Mouse (Mus musculus) embryonic stem cell, embryonic (primary cell): ENCODE data around the gene Trim8.

Experiments
- CTCF ChIA-PET, 4 experiments: fragments of 300-600 bp in 2 of 4; fragments of 350-600 bp in 2 of 4; sonication (Branson Sonifier 250); formaldehyde crosslinking; loops; one replicate each; lab custom pipeline; 2022; ENCODE audit warnings: inconsistent platforms in 2 of 4; lab: Charles Lee
- POLR2A ChIA-PET, 4 experiments: fragments of 300-600 bp in 2 of 4; fragments of 350-600 bp in 2 of 4; sonication (Branson Sonifier 250); formaldehyde crosslinking; loops; one replicate each; lab custom pipeline; 2022; ENCODE audit warnings: antibody characterized with exemption in 4 of 4, inconsistent platforms in 1 of 4; lab: Charles Lee

The Trim8 gene

DNA sequence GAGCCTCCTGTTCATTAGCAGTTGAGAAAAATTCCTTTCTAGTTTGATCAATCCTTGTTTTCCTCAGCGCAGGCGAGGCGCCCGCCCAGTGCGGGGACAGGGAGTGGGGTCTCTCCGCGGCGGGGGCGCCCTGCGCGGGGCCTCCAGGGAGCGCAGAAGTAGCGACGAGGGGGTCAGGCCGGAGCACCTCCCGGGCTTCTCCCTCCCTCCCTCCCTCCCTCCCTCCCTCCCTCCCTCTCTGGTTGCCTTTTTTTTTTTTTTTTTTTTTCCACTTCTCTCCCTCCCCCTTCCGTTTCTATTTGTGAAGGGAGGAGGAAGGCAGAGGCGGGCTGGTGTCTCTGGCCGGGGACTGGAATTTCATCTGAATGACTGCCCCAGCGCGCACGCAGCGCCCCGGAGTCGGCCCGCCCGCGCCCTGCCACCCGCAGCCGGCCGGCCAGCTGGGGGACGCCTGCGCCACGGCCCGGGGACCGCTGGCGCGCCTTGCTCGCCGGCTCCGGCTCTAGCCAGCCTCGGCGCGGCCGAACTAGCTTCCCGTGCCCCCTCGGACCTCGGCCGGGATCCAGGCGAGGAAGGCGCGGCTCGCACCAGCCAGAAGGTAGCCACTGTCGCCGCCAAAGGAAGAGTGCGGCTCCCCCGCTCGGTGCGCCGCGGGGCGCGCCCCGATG lies at the start of gene Trim8:
TSS of gene Trim8 (plus strand) at position 302 of the 668 bp plus-strand sequence.
- POLR2A ChIA-PET = interaction anchor here (0.6 to 47.3 kb wide), 33 partner anchors 2 to 588 kb away, joined by 3 to 957 read pairs (median 6); partner anchors contain the start of genes Arl3 (in 2 of the 4), Sfxn2 (in 2 of the 4), Actr1a (in 1 of the 4) and Fbxl15 (in 1 of the 4)
- CTCF ChIA-PET = interaction anchor here in 3 of 4 experiments (0.7 to 1.9 kb wide), 7 partner anchors 9 to 705 kb away, joined by 3 to 9 read pairs (median 5); no protein-coding TSS in a partner anchor

DNA sequence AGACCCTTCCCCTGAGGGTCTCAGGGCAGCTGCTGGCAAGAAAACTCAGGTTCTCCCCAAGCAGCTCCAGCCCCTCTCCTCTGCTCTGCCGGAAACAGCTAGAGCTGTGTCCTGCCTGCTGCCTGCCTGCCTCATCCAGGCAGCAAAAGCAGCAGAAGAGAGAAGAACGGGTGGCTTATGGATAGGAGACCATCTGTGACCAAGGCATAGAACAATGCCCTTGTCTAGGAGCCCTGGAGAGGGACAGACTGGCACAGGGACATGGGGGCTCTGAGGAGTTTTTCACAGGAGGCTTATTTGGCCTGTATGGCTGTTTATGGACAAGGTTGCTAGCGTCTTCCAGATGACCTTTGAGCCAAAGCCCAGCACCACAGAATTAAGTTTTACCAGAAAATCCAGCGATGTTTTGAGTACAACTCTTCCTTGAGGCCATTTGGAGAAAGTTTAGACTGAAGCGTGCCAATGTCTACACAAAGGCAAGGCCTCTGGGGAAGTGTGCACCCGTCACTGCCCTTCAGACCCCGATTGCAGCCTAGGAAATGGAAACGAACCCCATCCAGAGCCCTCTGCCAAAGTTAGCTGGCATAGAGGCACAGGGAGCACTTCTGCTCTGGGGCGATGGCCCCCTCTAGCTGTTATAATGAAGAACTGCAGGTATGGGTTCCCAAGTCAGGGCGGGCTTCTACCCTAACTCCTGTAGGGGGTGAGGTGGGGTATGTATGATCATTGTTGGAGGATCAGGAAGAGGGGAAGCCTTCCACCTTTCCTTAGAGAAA lies 49.3 kb upstream of the Trim8 start:
- ChIA-PET CTCF (interaction anchor here in 3 of 4 experiments (0.5 to 2.9 kb wide), 42 partner anchors 9 to 386 kb away, joined by 3 to 20 read pairs (median 4); partner anchors contain the start of genes Nfkb2 (in 3 of the 3), Actr1a (in 1 of the 3), Sufu (in 1 of the 3) and Wbp1l (in 1 of the 3)), POLR2A (interaction anchor here in 3 of 4 experiments (0.6 to 2.0 kb wide), 8 partner anchors 15 to 348 kb away, joined by 3 to 6 read pairs (median 4); partner anchors contain the start of gene Sufu (in 1 of the 3))

DNA sequence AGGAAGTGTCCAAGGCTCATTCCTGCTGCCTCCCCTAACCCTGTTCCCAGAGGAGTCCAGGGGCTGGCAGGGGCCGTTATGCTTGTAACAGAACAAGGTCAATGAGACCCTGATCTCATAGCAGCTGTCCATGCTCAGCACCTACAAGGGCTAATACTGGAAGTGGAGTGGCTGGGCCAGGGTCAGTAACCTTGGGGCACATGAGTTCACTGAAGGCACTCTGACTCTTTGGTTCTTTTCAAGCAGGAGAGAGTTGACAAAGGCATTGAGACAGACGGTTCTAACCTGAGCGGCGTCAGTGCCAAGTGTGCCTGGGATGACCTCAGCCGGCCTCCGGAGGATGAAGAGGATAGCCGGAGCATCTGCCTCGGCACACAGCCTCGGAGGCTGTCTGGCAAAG lies 48.6 kb upstream of the Trim8 start:
- ChIA-PET POLR2A (interaction anchor here (0.5 to 2.0 kb wide), 7 partner anchors 14 to 1908 kb away, joined by 3 to 7 read pairs (median 4); partner anchors contain the start of gene Sufu (in 1 of the 4)), CTCF (interaction anchor here in 3 of 4 experiments (0.5 to 2.9 kb wide), 37 partner anchors 9 to 317 kb away, joined by 3 to 20 read pairs (median 4); partner anchors contain the start of genes Nfkb2 (in 2 of the 3), Actr1a (in 1 of the 3), Sufu (in 1 of the 3) and Wbp1l (in 1 of the 3))

DNA sequence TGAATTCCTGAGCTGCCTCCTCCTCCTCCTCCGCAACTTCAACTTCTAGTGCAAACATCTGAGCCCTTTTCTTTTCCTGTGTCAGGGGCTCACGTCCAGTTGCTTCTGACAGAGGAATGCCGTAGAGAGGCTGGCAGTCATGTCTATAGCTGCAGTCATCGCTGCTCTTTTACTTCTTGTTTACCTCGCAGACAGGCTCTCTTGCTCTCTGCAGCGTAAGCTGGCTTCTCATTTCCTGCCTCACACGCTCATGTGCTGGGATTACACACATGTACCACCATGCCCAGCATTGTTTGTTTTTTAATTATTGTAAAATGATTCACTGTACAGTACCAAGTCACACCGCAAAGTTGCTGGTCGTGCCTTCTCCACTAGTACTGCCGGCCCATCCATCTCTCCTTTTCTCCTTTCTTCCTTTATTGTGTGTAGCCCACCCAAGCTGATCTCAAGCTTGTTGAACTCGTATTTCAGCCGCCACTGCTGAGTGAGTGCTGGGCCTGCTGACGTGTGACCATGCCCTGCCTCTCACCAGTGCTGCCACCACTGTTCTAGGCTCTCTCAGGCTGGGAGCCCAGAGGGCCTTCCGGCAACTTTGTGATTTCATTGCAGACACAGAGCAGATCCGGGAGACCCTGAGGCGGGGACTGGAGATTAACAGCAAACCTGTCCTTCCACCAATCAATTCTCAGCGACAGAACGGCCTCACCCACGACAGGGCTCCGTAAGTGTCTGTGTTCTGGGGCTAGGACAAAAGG lies 47.2 kb upstream of the Trim8 start:
- CTCF ChIA-PET = interaction anchor here in 3 of 4 experiments (0.8 to 2.9 kb wide), 6 partner anchors 10 to 58 kb away, joined by 3 to 11 read pairs (median 6); partner anchors contain the start of gene Sufu (in 1 of the 3)
- POLR2A ChIA-PET = interaction anchor here in 2 of 4 experiments (1.1 to 2.0 kb wide), 5 partner anchors 16 to 69 kb away, joined by 3 to 6 read pairs (median 4); partner anchors contain the start of gene Sufu (in 1 of the 2)

DNA sequence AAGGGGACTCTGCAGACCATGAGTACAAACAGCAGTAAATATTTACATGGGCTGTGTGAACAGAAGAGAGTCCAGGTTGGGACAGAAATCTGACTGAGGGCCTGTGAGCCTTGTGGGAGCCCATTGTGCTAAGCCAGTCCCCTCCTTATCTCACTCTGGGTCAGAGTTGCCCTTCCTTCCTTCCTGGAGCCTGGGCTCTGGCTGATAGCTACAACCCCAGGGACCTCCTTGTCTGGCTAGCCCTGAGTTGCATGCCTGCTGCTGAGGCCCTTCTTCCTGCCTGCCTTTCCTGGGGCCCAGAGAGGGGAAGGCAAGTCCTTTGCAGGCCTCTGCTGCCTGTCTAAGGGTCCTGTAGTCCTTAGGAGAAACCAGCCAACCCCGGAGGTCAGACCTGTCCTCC lies 46.5 kb upstream of the Trim8 start:
- ChIA-PET CTCF (interaction anchor here in 1 of 4 experiments (1.4 kb wide), 1 partner anchor 58 kb away, joined by 4 read pairs; the partner anchor contains the start of gene Sufu), POLR2A (interaction anchor here in 3 of 4 experiments (0.5 to 1.8 kb wide), 4 partner anchors 16 to 547 kb away, joined by 4 to 5 read pairs (median 4); no protein-coding TSS in a partner anchor)

DNA sequence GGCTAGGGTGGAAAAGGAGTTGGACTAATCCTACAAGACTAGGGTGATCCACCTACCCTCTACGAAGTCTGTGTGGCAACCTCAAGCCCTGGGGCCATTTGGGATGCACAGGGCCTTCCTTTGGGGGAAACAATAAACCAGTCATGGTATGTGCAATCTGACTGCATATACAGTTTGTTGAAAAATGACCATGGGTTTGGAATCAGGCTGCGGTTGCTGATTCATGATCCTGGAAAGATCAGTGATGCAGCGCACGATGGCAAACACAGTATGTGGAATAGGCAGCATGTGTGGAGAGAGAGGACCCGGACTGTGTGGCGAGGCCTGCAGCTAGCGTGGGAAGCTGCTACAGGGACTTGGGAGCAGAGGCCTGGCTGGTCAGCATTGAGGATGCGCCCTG lies 45.9 kb upstream of the Trim8 start:
- POLR2A ChIA-PET = interaction anchor here in 3 of 4 experiments (0.5 to 1.8 kb wide), 7 partner anchors 14 to 547 kb away, joined by 3 to 5 read pairs (median 4); no protein-coding TSS in a partner anchor
- CTCF ChIA-PET = interaction anchor here in 3 of 4 experiments (1.2 to 1.4 kb wide), 4 partner anchors 16 to 59 kb away, joined by 3 to 5 read pairs (median 4); partner anchors contain the start of gene Sufu (in 2 of the 3)

- ChIA-PET CTCF (interaction anchor here (0.7 to 1.9 kb wide), 7 partner anchors 12 to 132 kb away, joined by 3 to 6 read pairs (median 3); partner anchors contain the start of gene Sufu (in 2 of the 4)), POLR2A (interaction anchor here in 2 of 4 experiments (0.5 to 1.8 kb wide), 12 partner anchors 11 to 283 kb away, joined by 3 to 5 read pairs (median 4); no protein-coding TSS in a partner anchor)
Measured at GRCm38 (mm10) chr19:46456018-46456735, 45.3 kb upstream of the Trim8 start.

- ChIA-PET POLR2A (interaction anchor here in 1 of 4 experiments (1.4 to 3.4 kb wide), 3 partner anchors 10 to 44 kb away, joined by 3 to 15 read pairs (median 4); no protein-coding TSS in a partner anchor), CTCF (interaction anchor here in 2 of 4 experiments (0.6 to 2.0 kb wide), 4 partner anchors 13 to 61 kb away, joined by 3 to 6 read pairs (median 4); partner anchors contain the start of gene Sufu (in 1 of the 2))
Measured at GRCm38 (mm10) chr19:46457798-46458197, 43.7 kb upstream of the Trim8 start.

- ChIA-PET CTCF (interaction anchor here in 3 of 4 experiments (0.6 to 1.3 kb wide), 4 partner anchors 13 to 24 kb away, joined by 3 to 5 read pairs (median 4); no protein-coding TSS in a partner anchor), POLR2A (interaction anchor here in 2 of 4 experiments (1.1 to 3.4 kb wide), 2 partner anchors 12 to 18 kb away, joined by 3 to 15 read pairs; no protein-coding TSS in a partner anchor)
Measured at GRCm38 (mm10) chr19:46459256-46459655, 42.2 kb upstream of the Trim8 start.

GRCm38 (mm10) chr19:46459889-46460288 lies 41.6 kb upstream of the Trim8 start:
- ChIA-PET CTCF (interaction anchor here in 1 of 4 experiments (0.8 to 1.3 kb wide), 2 partner anchors 24 to 63 kb away, joined by 3 to 4 read pairs; partner anchors contain the start of gene Sufu), POLR2A (interaction anchor here in 2 of 4 experiments (0.6 to 3.4 kb wide), 3 partner anchors 11 to 242 kb away, joined by 3 to 15 read pairs (median 4); no protein-coding TSS in a partner anchor)

DNA sequence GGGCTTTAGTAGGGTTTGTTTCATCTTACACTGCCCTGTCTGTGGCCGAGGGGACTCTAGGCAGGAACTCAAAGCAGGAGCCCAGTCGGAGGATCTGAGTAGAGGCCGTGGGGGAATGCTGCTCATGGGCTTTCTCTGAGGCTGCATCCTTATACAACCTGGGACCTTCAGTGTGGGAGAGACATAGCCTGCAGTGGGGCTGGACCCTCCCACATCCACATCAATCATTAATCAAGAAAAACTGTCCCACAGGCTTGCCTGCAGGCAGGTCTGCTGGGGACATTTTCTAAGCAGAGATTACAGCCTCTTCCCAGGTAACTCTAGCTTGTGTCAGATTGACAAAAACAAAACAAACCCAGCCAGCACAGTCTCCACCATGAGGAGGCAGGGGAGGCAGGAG lies 38.9 kb upstream of the Trim8 start:
- CTCF ChIA-PET = no interaction called here
- POLR2A ChIA-PET = interaction anchor here in 1 of 4 experiments (0.6 to 1.1 kb wide), 2 partner anchors 38 to 69 kb away, joined by 3 to 5 read pairs; no protein-coding TSS in a partner anchor

GRCm38 (mm10) chr19:46463446-46463845 lies 38.1 kb upstream of the Trim8 start:
- CTCF ChIA-PET = interaction anchor here in 1 of 4 experiments (0.6 kb wide), 1 partner anchor 95 kb away, joined by 3 read pairs; no protein-coding TSS in a partner anchor
- POLR2A ChIA-PET = interaction anchor here in 3 of 4 experiments (0.6 to 1.1 kb wide), 5 partner anchors 15 to 400 kb away, joined by 3 to 7 read pairs (median 3); no protein-coding TSS in a partner anchor

DNA sequence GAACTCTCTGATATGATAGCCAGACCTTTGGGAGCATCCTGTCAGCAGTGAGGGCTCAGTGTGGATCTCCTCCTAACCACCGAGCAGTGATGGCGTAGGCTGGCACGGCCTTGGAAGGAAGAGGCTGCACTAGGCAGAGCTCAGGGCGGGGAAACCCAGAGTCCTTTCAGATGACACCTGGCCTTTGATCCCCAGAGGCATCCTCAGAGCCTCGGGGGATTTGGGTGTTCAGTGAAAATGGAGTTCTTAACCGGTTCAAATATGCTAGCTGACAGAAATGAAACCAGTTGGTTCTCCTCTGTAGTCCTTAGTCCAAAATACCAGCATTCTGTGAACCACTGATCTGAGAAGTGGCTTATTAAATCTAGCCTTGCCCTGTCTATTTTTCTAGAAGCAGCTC lies 35.3 kb upstream of the Trim8 start:
- ChIA-PET POLR2A (interaction anchor here in 2 of 4 experiments (0.5 to 47.3 kb wide), 14 partner anchors 9 to 625 kb away, joined by 3 to 957 read pairs (median 4); partner anchors contain the start of genes Arl3 (in 1 of the 2), Pdcd11 (in 1 of the 2), Sufu (in 1 of the 2) and Trim8 (in 1 of the 2)), CTCF (interaction anchor here in 3 of 4 experiments (0.7 to 2.4 kb wide), 5 partner anchors 12 to 31 kb away, joined by 3 to 11 read pairs (median 6); no protein-coding TSS in a partner anchor)

DNA sequence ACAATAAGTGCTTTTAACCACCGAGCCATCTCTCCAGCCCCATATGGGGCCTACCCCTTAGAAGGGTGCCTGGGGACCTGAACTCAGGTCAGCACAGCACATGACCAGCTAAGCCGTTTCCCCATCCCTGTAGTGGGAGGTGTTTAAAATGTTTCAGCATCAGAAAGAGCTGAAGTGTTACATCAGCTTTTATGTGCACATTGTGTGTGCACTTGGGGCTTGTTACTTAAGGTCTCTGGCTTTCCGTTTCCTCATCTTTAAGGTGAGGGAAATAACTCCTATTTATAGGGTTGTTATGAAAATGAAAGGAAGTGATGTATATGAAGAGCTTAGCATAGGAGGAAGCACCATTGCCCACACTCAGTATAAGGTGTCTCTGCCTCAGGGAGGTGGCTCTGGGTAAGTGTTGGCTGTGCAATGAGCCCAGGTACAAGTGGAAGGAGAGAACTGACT lies 34.4 kb upstream of the Trim8 start:
- CTCF ChIA-PET = interaction anchor here in 3 of 4 experiments (0.6 to 2.4 kb wide), 3 partner anchors 15 to 776 kb away, joined by 3 to 11 read pairs (median 3); no protein-coding TSS in a partner anchor
- POLR2A ChIA-PET = interaction anchor here in 2 of 4 experiments (0.9 to 47.3 kb wide), 14 partner anchors 11 to 148 kb away, joined by 3 to 957 read pairs (median 4); partner anchors contain the start of genes Arl3 (in 1 of the 2), Sufu (in 1 of the 2) and Trim8 (in 1 of the 2)
